ENCODE assay signal across 10 mouse cellular contexts in genomic region chr13:60674911-60675310, GRCm38 (mm10).
DNase-seq lines count a peak whose midpoint lies in the region.
"Had no signal": no experiment of that assay in that cellular context is flagged by ENCODE, and none has a peak within 500 bp of the region (broad histone marks: within the 10 kb centered on the region; RNA-seq: fewer than 3 reads in every experiment).

No protein-coding gene starts in this region.

- peak; percentile 50 to 58 for DNase-seq in heart, adult 18-20 months
- no peak for DNase-seq in heart, postnatal 25 days (ENCODE audit: low spot score)
- DNase-seq in forelimb bud, embryonic 11.5 days (ENCODE audit: low read depth, low spot score) = peak; percentile 57
- peak; percentile 81 to 93 for DNase-seq in kidney, postnatal 25 days
- DNase-seq in lung, postnatal 36 days = peak; percentile 77
- no peak for DNase-seq in layer of hippocampus, adult 9-10 months (ENCODE audit: low spot score)
- no peak for DNase-seq in gastrocnemius, postnatal 36 days
- DNase-seq in cerebellum, adult 8-10 months = no peak
- DNase-seq: B cell, adult 2 months; cerebellum, adult 9-11 months had no signal

- intact Hi-C loops in heart, postnatal 25 days (cut with DNase I) = loop anchor here (5.0 kb wide), 1 partner anchor 73 kb away; the partner anchor contains the start of gene Dapk1
- intact Hi-C loops in gastrocnemius, postnatal 36 days (cut with DNase I) = no loop called here

Comparison
In these comparisons a context has a peak if more than half of its experiments do, and no peak if none do; other contexts are left out.
1. DNase-seq: peak in heart, adult 18-20 months (2 of 2), forelimb bud, embryonic 11.5 days (single experiment), kidney, postnatal 25 days (2 of 2) and lung, postnatal 36 days (single experiment); none in heart, postnatal 25 days (single experiment), layer of hippocampus, adult 9-10 months (single experiment), gastrocnemius, postnatal 36 days (0 of 2) and cerebellum, adult 8-10 months (single experiment).